8 mouse cellular contexts compared by ENCODE assay signal in genomic region chr1:127869276-127869675, GRCm38 (mm10). TPM values are rescaled to one million over a fixed set of nuclear protein-coding genes. Genes with fewer than 3 reads are reported as not detected.
DNase-seq lines count a peak whose midpoint lies in the region; ATAC-seq and TF ChIP-seq lines count a peak whose summit lies in the region.

No protein-coding gene starts in this region.

- no peaks in the 10 kb centered on the region for H3K9me3 ChIP-seq in limb, embryonic 15.5 days

- peak overlapping the region; percentile 84; the same call in 1 of the 2 replicates for H3K27ac ChIP-seq in testis, adult 2 months (ENCODE audit: control insufficient read depth, insufficient read depth, low read depth, low read length)
- peak overlapping the region; percentile 83; the same call in 1 of the 2 replicates for H3K27ac ChIP-seq in limb, embryonic 15.5 days

- H3K4me1 ChIP-seq in testis, adult 2 months (ENCODE audit: control insufficient read depth, insufficient read depth, low read length) = peaks cover 2% of the 10 kb centered on the region; the same call in 1 of the 2 replicates
- H3K4me1 ChIP-seq in limb, embryonic 15.5 days = peaks cover 3% of the 10 kb centered on the region; the same call in 1 of the 2 replicates

- H3K27me3 ChIP-seq in testis, adult 2 months (ENCODE audit: control insufficient read depth, insufficient read depth, low read length) = no peaks in the 10 kb centered on the region
- no peaks in the 10 kb centered on the region for H3K27me3 ChIP-seq in limb, embryonic 15.5 days

- no peak for ATAC-seq in limb, embryonic 15.5 days (ENCODE audit: insufficient number of reproducible peaks, low FRiP score, low TSS enrichment, low read depth)

- peak; percentile 7 for DNase-seq in cerebellum, adult 9-11 months
- DNase-seq in cerebellum, adult 11-12 months = no peak
- no peak for DNase-seq in testis, postnatal 10 days (ENCODE audit: low spot score)
- DNase-seq in MN1 (ENCODE audit: low spot score) = no peak
- DNase-seq in right cerebral cortex, postnatal 14 days = no peak
- DNase-seq in adrenal gland, postnatal 36 days = no peak

- peaks cover 1% of the 10 kb centered on the region; the same call in 1 of the 2 replicates for H3K36me3 ChIP-seq in testis, adult 2 months (ENCODE audit: control insufficient read depth, insufficient read depth, low read length)
- peaks cover 9% of the 10 kb centered on the region; the same call in 1 of the 2 replicates for H3K36me3 ChIP-seq in limb, embryonic 15.5 days

- peak overlapping the region; percentile 51 for H3K9ac ChIP-seq in limb, embryonic 15.5 days

- peak overlapping the region; percentile 97 for H3K4me3 ChIP-seq in testis, adult 2 months (ENCODE audit: control insufficient read depth, low read depth, low read length)
- peak overlapping the region; percentile 76 for H3K4me3 ChIP-seq in limb, embryonic 15.5 days

- TF ChIP-seq CTCF in testis, adult 2 months (IDR thresholded peaks at IDR 0.05; ENCODE audit: control insufficient read depth, insufficient read depth, insufficient replicate concordance, low read depth, low read length) = no peak

- no peak for TF ChIP-seq POLR2A in testis, adult 2 months (IDR thresholded peaks at IDR 0.05; ENCODE audit: control insufficient read depth, low read depth, low read length)

- WGBS in limb, embryonic 15.5 days = 29% methylated on average over 8 of the region's 8 CpGs

- peak overlapping the region; percentile 50 for H3K4me2 ChIP-seq in limb, embryonic 15.5 days

RNA-seq across cellular contexts. Expression of gene Rab3gap1, which starts 0.7 kb away (rescaled TPM):
- polyA plus RNA-seq in testis, adult 2 months (2012; rRNA removed) = 7.7 and 8.1 TPM in 2 replicates
- 21.7 and 22.5 TPM in 2 replicates for polyA plus RNA-seq in limb, embryonic 15.5 days (2015; fragmentation: Nextera tagmentation; extraction: Ambion mirVana)
- 10 to 100 TPM; 49.7 to 50.2 TPM for total RNA-seq in adrenal gland, postnatal 36 days (2021)

RNA-seq across cellular contexts. Expression of gene Map3k19, which starts 14.4 kb away (rescaled TPM):
- 0.02 TPM in 1 of 2 replicates, not detected in the other for polyA plus RNA-seq in testis, adult 2 months (2012; rRNA removed)
- polyA plus RNA-seq in limb, embryonic 15.5 days (2015; fragmentation: Nextera tagmentation; extraction: Ambion mirVana) = not detected in 2 replicates
- total RNA-seq in adrenal gland, postnatal 36 days (2021) = under 1 TPM; 0.13 to 0.33 TPM
